Mouse (Mus musculus) small intestine, adult 2 months (tissue): Measurements from ENCODE around the gene Tgif2.

Experiments
- CTCF ChIP-seq: fragments of 200-500 bp; IDR thresholded peaks from 2 replicates; pipeline ENCODE4 v1.5.1; 2012; ENCODE audit warnings: low read depth, mild to moderate bottlenecking, control low read depth, inconsistent platforms, low read length, moderate library complexity, mixed read lengths; ENCODE audit not compliant: insufficient replicate concordance, insufficient read length; ENCODE audit errors: extremely low read depth
- POLR2A ChIP-seq: fragments of 200-500 bp; IDR thresholded peaks from 2 replicates; pipeline ENCODE4 v1.6.1; 2012; ENCODE audit warnings: low read depth, mild to moderate bottlenecking, control low read depth, inconsistent platforms, low read length, moderate library complexity

GRCm38 (mm10) chr2:156862772-156863486, 23.1 kb downstream of the Tgif2 start, which contains the start of gene Rab5if:
- peak; percentile 36 for TF ChIP-seq CTCF
- peak; percentile 92 for TF ChIP-seq POLR2A
